8 mouse cellular contexts compared by ENCODE assay signal in the genomic region with DNA sequence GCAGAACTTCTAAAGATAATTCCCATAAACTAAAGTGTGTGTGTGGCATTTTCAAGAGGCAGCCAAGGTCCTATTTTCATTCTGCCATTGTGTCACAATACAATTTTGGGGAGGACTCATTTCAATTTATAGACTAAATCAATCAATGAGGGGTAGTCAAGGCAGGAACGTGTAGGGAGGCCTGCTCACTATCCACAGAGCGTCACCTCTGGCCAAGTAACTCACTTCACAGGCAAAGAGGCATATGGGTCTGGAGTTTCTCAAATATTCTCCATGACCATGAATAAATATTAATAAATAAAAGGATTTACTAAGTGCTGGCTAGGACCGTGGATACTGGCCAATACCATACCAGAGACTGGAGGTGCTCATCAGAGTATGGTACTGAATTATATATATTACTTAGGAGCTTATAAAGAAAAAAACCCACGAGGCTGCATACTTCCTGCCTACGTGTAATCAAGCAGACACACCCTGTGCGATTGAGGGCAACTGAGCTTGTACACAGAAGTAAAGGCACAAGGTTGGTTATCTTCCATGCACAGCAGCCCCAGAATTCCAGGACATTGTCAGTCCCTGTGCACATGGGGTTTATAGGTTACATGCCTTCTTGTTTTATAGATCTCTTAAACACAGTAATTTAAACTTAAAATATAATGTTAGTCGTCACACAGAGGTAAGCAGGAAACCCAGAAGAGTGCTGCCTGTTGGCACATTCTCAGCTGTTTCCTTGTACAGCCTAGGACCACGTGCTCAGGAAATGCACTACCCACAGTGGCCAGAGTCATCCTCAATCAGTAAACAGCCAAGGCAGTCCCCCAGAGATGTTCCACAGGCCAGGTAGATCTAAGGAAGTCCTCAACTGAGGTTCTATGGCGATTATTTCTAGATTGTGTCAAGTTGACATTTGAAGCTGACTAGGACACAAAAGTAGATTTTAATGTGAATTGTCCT.
DNase-seq lines count a peak whose midpoint lies in the region; ATAC-seq and TF ChIP-seq lines count a peak whose summit lies in the region.
"Had no signal": no experiment of that assay in that cellular context is flagged by ENCODE, and none has a peak within 500 bp of the region (broad histone marks: within the 10 kb centered on the region; RNA-seq: fewer than 3 reads in every experiment).

No protein-coding gene starts in this region.

- peaks cover 16 to 20% of the 10 kb centered on the region in 2 experiments for H3K4me1 ChIP-seq in MEL (ENCODE audit: control insufficient read depth in 1 of 2, insufficient read depth in 2 of 2, low read length in 2 of 2)
- peaks cover 41% of the 10 kb centered on the region for H3K4me1 ChIP-seq in liver, adult 2 months (ENCODE audit: control insufficient read depth, insufficient read depth, low read length)
- H3K4me1 ChIP-seq in spleen, adult 2 months (ENCODE audit: control insufficient read depth, insufficient read depth, insufficient read length), result peaks cover 12% of the 10 kb centered on the region
- H3K4me1 ChIP-seq in midbrain, postnatal 0 days (ENCODE audit: insufficient read depth, low read length), result no peaks in the 10 kb centered on the region; the same call in none of the 2 replicates

- TF ChIP-seq RAD21 in MEL (IDR thresholded peaks at IDR 0.05; ENCODE audit: low read depth, low read length), result no peak

- peak; percentile 74 for DNase-seq in CD4-positive helper T cell, adult 2 months (ENCODE audit: low read depth, low spot score)
- peak; percentile 87 for DNase-seq in MEL (ENCODE audit: low read depth, low spot score)
- peak; percentile 63 for DNase-seq in liver, adult 2 months (ENCODE audit: extremely low read depth, low read depth, low spot score)
- DNase-seq in spleen, adult 2 months (ENCODE audit: low read depth in 1 of 2, low spot score in 2 of 2), result peak; percentile 33 to 42
- DNase-seq in right cerebral cortex, postnatal 10 days (ENCODE audit: low spot score in 2 of 2), result no peak
- DNase-seq in midbrain, postnatal 0 days (ENCODE audit: low spot score), result no peak
- DNase-seq in frontal cortex, postnatal 10 days (ENCODE audit: low spot score in 2 of 2), result no peak
- DNase-seq: heart, postnatal 14 days had no signal

- TF ChIP-seq CTCF in MEL (IDR thresholded peaks at IDR 0.05 in 2 of 3, conservative IDR thresholded peaks at IDR 0.05 in 1 of 3; ENCODE audit: control insufficient read depth in 1 of 3, insufficient read depth in 1 of 3, low read depth in 2 of 3, low read length in 3 of 3, poor library complexity in 1 of 3, severe bottlenecking in 1 of 3), result no peak
- TF ChIP-seq CTCF in liver, adult 2 months (IDR thresholded peaks at IDR 0.05; ENCODE audit: low read depth, low read length), result no peak
- TF ChIP-seq CTCF in spleen, adult 2 months (IDR thresholded peaks at IDR 0.05; ENCODE audit: extremely low read depth, insufficient read depth, insufficient read length, insufficient replicate concordance), result no peak
- no peak for TF ChIP-seq CTCF in midbrain, postnatal 0 days (IDR thresholded peaks at IDR 0.05)

- H3K27ac ChIP-seq in MEL (ENCODE audit: control insufficient read depth, low read depth, low read length), result peak overlapping the region; percentile 80
- peak overlapping the region; percentile 43 for H3K27ac ChIP-seq in liver, adult 2 months (replicated peaks; ENCODE audit: insufficient read depth, low read depth, low read length)
- peak overlapping the region; percentile 80 for H3K27ac ChIP-seq in spleen, adult 2 months (ENCODE audit: insufficient read depth, low read length)
- no peak overlapping the region for H3K27ac ChIP-seq in midbrain, postnatal 0 days (ENCODE audit: low read depth, low read length)

- TF ChIP-seq POLR2A in MEL (IDR thresholded peaks at IDR 0.05; ENCODE audit: control insufficient read depth in 1 of 2, insufficient read depth in 1 of 2, low read depth in 1 of 2, low read length in 2 of 2, poor library complexity in 1 of 2), result peak in 1 of 2 experiments; percentile 28; a peak in 1 of 4 replicates
- TF ChIP-seq POLR2A in liver, adult 2 months (IDR thresholded peaks at IDR 0.05; ENCODE audit: extremely low read depth, insufficient read depth, low read length), result no peak
- TF ChIP-seq POLR2A in spleen, adult 2 months (IDR thresholded peaks at IDR 0.05; ENCODE audit: low read depth, low read length), result no peak

- H3K9me3 ChIP-seq in MEL (replicated peaks; ENCODE audit: insufficient read depth, low read length), result no peaks in the 10 kb centered on the region
- no peaks in the 10 kb centered on the region for H3K9me3 ChIP-seq in midbrain, postnatal 0 days (ENCODE audit: low read length)

- 0 out of 2 replicates have a peak, but pooled peaks cover 1% of the 10 kb centered on the region for H3K79me2 ChIP-seq in MEL (ENCODE audit: control insufficient read depth, insufficient read depth, low read length, poor library complexity)
- H3K79me2 ChIP-seq in liver, adult 2 months (ENCODE audit: control insufficient read depth, insufficient read depth, low read length), result peaks cover 24% of the 10 kb centered on the region; the same call in 1 of the 2 replicates

- no peak for ATAC-seq in midbrain, postnatal 0 days (ENCODE audit: low FRiP score)

- H3K9ac ChIP-seq in MEL (ENCODE audit: control insufficient read depth, low read depth, low read length, poor library complexity, severe bottlenecking), result peak overlapping the region; percentile 13
- no peak overlapping the region for H3K9ac ChIP-seq in liver, adult 2 months (ENCODE audit: low read depth, low read length)
- no peak overlapping the region for H3K9ac ChIP-seq in midbrain, postnatal 0 days (replicated peaks; ENCODE audit: low read length, poor library complexity, severe bottlenecking)

- no peak overlapping the region for H3K4me2 ChIP-seq in midbrain, postnatal 0 days (ENCODE audit: low read depth, low read length, poor library complexity, severe bottlenecking)

- H3K36me3 ChIP-seq in MEL (ENCODE audit: control insufficient read depth in 1 of 2, insufficient read depth in 2 of 2, low read length in 2 of 2), result peaks cover 2 to 18% of the 10 kb centered on the region in 2 experiments; a peak in 3 of 4 replicates
- H3K36me3 ChIP-seq in liver, adult 2 months (ENCODE audit: control insufficient read depth, insufficient read depth, low read length), result peaks cover 8% of the 10 kb centered on the region; the same call in 1 of the 2 replicates
- H3K36me3 ChIP-seq in spleen, adult 2 months (ENCODE audit: control insufficient read depth, insufficient read depth, low read length), result no peaks in the 10 kb centered on the region
- 0 out of 2 replicates have a peak, but pooled peaks cover 5% of the 10 kb centered on the region for H3K36me3 ChIP-seq in midbrain, postnatal 0 days (ENCODE audit: insufficient read depth, low read length)

- WGBS in liver, adult 2 months, result 50% methylated on average over 9 of the region's 9 CpGs
- WGBS in spleen, adult 2 months, result 35% methylated on average over 9 of the region's 9 CpGs
- WGBS in midbrain, postnatal 0 days, result 89% methylated on average over 9 of the region's 9 CpGs

- H3K27me3 ChIP-seq in MEL (ENCODE audit: control insufficient read depth in 1 of 2, insufficient read depth in 2 of 2, low read length in 2 of 2), result no peaks in the 10 kb centered on the region
- H3K27me3 ChIP-seq in liver, adult 2 months (ENCODE audit: control insufficient read depth, insufficient read depth, low read length), result no peaks in the 10 kb centered on the region
- H3K27me3 ChIP-seq in spleen, adult 2 months (ENCODE audit: control insufficient read depth, insufficient read depth, low read length), result no peaks in the 10 kb centered on the region
- no peaks in the 10 kb centered on the region for H3K27me3 ChIP-seq in midbrain, postnatal 0 days (ENCODE audit: insufficient read depth, low read length)

- peak; percentile 84 to 87 for TF ChIP-seq EP300 in MEL (IDR thresholded peaks at IDR 0.05; ENCODE audit: low read depth in 1 of 2, low read length in 2 of 2)

- H3K4me3 ChIP-seq in MEL (ENCODE audit: control insufficient read depth in 1 of 2, insufficient read depth in 1 of 2, low read depth in 2 of 2, low read length in 2 of 2), result no peak overlapping the region
- H3K4me3 ChIP-seq in liver, adult 2 months (ENCODE audit: insufficient read depth, low read depth, low read length), result no peak overlapping the region
- H3K4me3 ChIP-seq in spleen, adult 2 months (ENCODE audit: extremely low read depth, insufficient read depth, insufficient read length), result no peak overlapping the region
- H3K4me3 ChIP-seq in midbrain, postnatal 0 days (ENCODE audit: low read depth, low read length), result no peak overlapping the region

TF ChIP-seq in MEL, 35 proteins besides CTCF, POLR2A, EP300 and RAD21 (continues in another document):
- TF ChIP-seq TCF12 (IDR thresholded peaks at IDR 0.05; ENCODE audit: low read depth, low read length) (peak; percentile 89), GATA1 (IDR thresholded peaks at IDR 0.05; ENCODE audit: low read depth, low read length) (peak; percentile 92), HCFC1 (IDR thresholded peaks at IDR 0.05; ENCODE audit: low read depth, low read length) (0 out of 2 replicates have a peak, but pooled peaks have one; percentile 34), CHD2 (IDR thresholded peaks at IDR 0.05; ENCODE audit: low read length) (no peak), SIN3A (IDR thresholded peaks at IDR 0.05; ENCODE audit: low read length) (peak; percentile 64), UBTF (IDR thresholded peaks at IDR 0.05; ENCODE audit: borderline replicate concordance, insufficient read depth, low read depth, low read length) (no peak), ETS1 (IDR thresholded peaks at IDR 0.05; ENCODE audit: low read depth, low read length) (peak; percentile 72), USF2 (IDR thresholded peaks at IDR 0.05; ENCODE audit: borderline replicate concordance in 1 of 2, insufficient read depth in 1 of 2, low read depth in 1 of 2, low read length in 2 of 2) (0 out of 4 replicates have a peak, but pooled peaks of 1 of the 2 experiments have one; percentile 7), ELF1 (IDR thresholded peaks at IDR 0.05; ENCODE audit: low read depth, low read length) (0 out of 2 replicates have a peak, but pooled peaks have one; percentile 34), BHLHE40 (IDR thresholded peaks at IDR 0.05; ENCODE audit: borderline replicate concordance, low read depth, low read length) (peak; percentile 21; the same call in 1 of the 2 replicates), NRF1 (IDR thresholded peaks at IDR 0.05; ENCODE audit: insufficient read depth, low read depth, low read length, poor library complexity, severe bottlenecking) (no peak), GABPA (IDR thresholded peaks at IDR 0.05; ENCODE audit: low read depth, low read length) (no peak), MAX (IDR thresholded peaks at IDR 0.05; ENCODE audit: low read length) (peak; percentile 94), TBP (IDR thresholded peaks at IDR 0.05; ENCODE audit: low read depth, low read length) (peak; percentile 10; the same call in 1 of the 2 replicates), RCOR1 (IDR thresholded peaks at IDR 0.05; ENCODE audit: low read depth, low read length) (peak; percentile 67), MXI1 (IDR thresholded peaks at IDR 0.05; ENCODE audit: low read depth, low read length) (no peak; the same call in 1 of the 2 replicates), MYC (IDR thresholded peaks at IDR 0.05; ENCODE audit: low read depth, low read length) (peak; percentile 91), USF1 (IDR thresholded peaks at IDR 0.05; ENCODE audit: low read depth, low read length) (peak; percentile 72)

Comparison
In these comparisons a context has a peak if more than half of its experiments do, and no peak if none do; other contexts are left out.
1. DNase-seq: peak in CD4-positive helper T cell, adult 2 months (single experiment), MEL (single experiment), liver, adult 2 months (single experiment) and spleen, adult 2 months (2 of 2); none in right cerebral cortex, postnatal 10 days (0 of 2), midbrain, postnatal 0 days (single experiment) and frontal cortex, postnatal 10 days (0 of 2).